Mouse (Mus musculus) urinary bladder, adult 2 months (tissue): ENCODE measurements around the gene Unc45a. TPM values are rescaled to one million over a fixed set of nuclear protein-coding genes. Genes with fewer than 3 reads are reported as not detected.

ENCODE experiments used
- DNase-seq: peaks from one replicate; pipeline ENCODE4 v3.0.0; 2022; ENCODE audit warnings: low spot score
- polyA plus RNA-seq: library from polyadenylated mRNA; depleted of rRNA; stranded (reverse); fragments of >200 nt; gene quantifications from 2 replicates; pipeline ENCODE4 v1.2.3, GENCODE M21; 2012; rRNA removed

The Unc45a gene
- polyA plus RNA-seq: 92.8 and 117 TPM in 2 replicates

DNA sequence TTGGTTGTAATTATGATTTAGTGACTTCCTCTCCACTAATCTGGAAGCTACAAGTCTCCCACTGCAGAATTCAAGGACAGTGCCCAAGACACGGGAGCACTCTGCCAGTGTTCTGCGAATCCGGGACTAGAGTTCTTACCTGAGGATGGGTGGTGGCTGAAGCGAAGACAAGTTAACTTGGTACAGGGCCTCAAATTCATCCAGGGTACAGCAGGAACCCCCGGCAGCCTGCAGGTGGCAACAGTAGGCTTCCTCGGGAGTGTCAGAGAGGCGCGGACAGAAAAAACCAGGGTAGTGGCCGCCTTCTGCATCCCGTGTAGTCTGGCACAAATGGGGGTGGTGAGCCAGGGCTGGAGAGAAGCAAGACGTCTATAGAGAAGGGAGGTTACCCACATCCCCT lies at the start of gene Unc45a:
Gene Unc45a (minus strand): TSS at position 213 of the 400 bp plus-strand sequence.
- no peak for DNase-seq

- peak; percentile 45 for DNase-seq
These were observed 47.1 kb upstream of the Unc45a start, which contains the start of gene Fes for GRCm38 (mm10) chr7:80387633-80388543. Gene Fes (minus strand): TSS chr7:80387946.

GRCm38 (mm10) chr7:80387033-80387632 lies 46.3 kb upstream of the Unc45a start:
- DNase-seq: no peak

DNA sequence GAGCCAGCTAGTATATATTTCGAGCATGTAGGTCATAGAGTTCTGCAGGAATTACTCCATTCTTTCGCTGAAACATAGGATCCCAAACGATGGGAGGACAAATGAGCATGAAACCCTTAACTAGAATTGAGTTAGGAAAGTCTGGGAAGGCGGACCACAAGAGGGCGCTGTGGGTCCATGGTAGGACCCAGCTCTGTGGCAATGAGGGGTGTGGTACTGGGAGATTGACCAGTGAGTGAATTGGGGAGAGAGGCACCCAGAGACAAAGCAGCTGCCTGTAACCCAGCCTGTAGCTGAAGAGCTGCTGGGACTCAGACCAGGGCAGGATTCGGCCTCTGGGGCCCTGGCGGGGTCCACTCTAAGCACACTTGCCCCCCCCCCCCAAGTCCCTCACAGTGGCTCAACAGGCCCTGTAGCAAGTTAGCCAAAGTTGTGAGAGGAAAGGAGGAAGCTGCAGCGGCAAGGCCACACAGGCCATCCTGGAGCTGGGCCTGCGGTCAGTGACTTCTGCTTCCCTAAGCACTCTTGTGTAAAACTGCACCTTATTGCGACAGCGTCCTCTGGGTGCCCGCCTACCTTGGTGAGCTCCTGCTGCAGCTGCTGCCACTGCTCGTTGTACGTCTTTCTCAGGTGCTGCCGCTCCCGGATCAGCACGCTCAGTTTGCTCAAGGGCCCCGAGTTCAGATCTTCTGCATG lies 45.6 kb upstream of the Unc45a start:
- DNase-seq: peak; percentile 86

- DNase-seq: no peak
These were observed 42.1 kb upstream of the Unc45a start for GRCm38 (mm10) chr7:80382919-80383318.

GRCm38 (mm10) chr7:80379531-80379930 lies 38.7 kb upstream of the Unc45a start:
- no peak for DNase-seq

GRCm38 (mm10) chr7:80377471-80377870 lies 36.7 kb upstream of the Unc45a start:
- DNase-seq: no peak

DNA sequence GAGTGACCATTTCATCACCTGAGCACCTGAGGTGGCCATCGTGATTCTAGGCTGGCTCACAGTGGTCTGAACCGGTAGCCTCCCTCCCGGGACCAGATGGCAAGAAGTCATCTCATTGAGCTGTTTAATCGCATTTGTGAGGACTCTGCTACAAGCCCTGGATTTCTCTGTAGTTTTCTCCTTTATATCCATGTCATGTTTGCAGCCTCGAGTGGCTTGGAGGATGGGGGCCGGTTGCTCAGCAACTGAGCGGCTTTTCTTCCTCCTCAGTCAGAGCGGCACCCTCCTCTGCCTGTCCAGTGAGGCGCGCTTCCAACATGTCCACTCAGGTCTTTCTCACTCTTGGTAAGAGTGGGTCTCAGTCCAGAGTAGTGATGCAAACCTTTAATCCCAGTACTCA lies 35.4 kb upstream of the Unc45a start:
- DNase-seq: no peak

- DNase-seq: no peak
These were observed 34.7 kb upstream of the Unc45a start for GRCm38 (mm10) chr7:80375376-80376039.

DNA sequence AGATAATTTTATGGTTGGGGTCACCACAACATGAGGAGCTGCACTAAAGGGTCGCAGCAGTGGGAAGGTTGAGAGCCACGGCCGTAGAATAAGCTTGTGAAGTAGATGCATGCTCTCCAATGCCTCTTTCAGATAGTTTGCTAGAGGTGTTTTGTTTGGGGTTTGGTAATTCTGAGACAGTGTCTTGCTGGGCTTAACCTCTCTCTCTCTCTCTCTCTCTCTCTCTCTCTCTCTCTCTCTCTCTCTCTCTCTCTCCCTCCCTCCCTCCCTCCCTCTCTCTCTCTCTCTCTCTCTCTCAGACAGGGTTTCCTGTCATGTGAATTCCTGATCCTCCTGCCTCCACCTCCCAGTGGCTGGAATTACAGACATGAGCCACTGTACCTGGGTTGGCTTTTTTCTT lies 33.9 kb upstream of the Unc45a start:
- no peak for DNase-seq

- no peak for DNase-seq
These were observed 33.5 kb upstream of the Unc45a start for GRCm38 (mm10) chr7:80374280-80374679.

GRCm38 (mm10) chr7:80373850-80374249 lies 33.0 kb upstream of the Unc45a start:
- no peak for DNase-seq

- DNase-seq: no peak
These were observed 32.5 kb upstream of the Unc45a start for GRCm38 (mm10) chr7:80373352-80373751.

- DNase-seq: no peak
These were observed 31.9 kb upstream of the Unc45a start for GRCm38 (mm10) chr7:80372667-80373066.

DNA sequence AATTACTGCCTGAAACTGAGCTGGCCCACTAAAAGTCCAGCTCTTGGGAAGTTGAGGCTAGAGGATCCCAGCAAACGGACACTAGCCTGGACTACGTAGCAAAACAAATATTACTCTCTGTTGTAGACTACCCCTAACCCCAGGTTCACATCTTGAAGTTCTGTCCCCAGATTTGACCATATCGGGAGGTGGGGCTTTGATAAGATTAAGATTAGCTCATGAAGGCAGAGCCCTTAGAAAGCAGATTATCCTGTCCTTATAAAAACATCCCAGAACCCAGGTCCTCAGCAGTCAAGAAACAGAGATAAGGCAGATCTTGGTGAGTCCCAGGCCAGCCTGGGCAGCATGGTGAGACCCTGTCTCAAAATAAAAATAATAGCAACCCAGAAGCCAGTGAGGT lies 31.4 kb upstream of the Unc45a start:
- no peak for DNase-seq

GRCm38 (mm10) chr7:80371041-80371751 lies 30.4 kb upstream of the Unc45a start, which contains the start of gene Man2a2:
Gene Man2a2 (minus strand): TSS chr7:80371375.
- DNase-seq: peak; percentile 62

DNA sequence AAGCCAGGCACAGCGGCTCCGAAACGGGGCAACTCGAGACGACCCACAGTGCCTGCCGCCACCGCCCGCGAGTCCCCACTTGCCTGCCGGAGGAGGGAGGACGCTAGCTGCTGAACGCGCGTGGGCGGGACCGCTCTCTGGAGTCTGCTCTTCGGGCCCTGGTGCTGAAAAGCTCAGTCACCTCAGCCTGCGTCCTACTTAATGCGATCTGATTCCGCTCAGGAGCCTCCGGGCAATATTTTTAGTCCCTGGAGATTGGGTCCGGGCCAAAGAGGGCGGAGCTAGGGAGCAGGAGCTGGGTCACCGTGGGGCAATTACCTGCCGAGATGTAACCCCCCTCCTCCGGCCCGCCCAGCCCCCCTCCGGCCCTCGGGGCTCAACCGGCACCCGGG lies 29.8 kb upstream of the Unc45a start:
- peak; percentile 66 for DNase-seq

GRCm38 (mm10) chr7:80369967-80370431 lies 29.2 kb upstream of the Unc45a start:
- DNase-seq: no peak

GRCm38 (mm10) chr7:80369461-80369860 lies 28.7 kb upstream of the Unc45a start:
- DNase-seq: no peak

GRCm38 (mm10) chr7:80368635-80369421 lies 28.0 kb upstream of the Unc45a start:
- DNase-seq: no peak
